Mouse (Mus musculus): ENCODE measurements around the gene Psen2.

Psen2 gene

DNA sequence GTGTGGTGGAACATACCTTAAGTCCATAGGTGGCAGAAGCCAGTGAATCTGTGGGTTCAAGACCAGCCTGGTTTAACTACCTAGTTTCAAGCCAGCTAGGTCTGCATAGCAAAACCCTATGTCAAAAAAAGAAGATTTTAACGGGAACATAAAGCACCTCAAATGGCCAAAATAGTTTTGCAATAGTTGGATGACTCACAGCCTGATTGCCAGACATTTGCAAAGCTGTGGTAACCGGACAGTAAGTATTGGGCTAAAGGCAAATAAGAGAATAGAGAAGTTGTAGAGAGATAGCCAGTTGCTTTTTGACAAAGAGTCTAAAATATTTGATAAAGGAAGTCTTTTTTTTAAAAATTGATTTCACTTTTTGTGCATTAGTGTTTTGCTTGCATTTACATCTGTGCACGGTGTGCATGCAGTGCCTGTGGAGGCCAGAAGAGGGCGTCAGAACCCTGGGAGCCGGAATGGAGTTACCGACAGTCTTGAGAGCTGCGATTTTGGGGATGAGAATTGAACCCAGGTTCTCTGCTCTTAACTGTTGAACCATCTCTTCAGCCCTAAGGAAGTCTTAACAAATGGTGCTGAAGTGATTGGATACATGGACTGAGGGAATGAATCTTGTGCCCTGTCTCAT is at the start of gene Psen2:
TSS of gene Psen2 (minus strand) at position 75 of the 634 bp plus-strand sequence.
- no peak for ATAC-seq (ENCODE audit: insufficient number of reproducible peaks, low FRiP score, low TSS enrichment)

DNA sequence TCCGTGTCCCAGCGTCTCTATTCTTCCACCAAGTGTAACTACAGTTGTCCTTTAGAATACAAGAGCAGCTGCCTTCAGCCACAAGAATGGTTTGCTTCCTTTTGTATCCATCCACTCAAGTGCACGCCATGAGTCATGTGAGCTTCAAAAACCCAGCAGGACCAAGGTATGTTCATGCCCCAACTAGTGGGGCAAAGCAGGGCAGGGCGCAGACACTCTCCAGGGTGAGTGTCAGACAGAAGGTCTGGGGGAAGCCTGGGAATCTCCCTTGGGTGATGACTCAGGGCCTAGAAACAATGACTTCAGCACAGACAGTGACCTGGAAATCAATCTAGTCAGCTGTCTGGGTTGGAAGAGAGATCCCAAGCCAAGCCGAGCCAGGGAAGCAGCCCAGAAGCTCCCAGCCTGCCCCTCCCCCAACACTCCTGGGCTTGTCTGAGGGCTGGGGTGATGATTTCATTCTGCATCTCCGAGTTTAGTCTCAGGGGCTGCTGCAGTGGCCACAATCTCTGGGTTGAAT is 49.6 kb upstream of the Psen2 start:
- peak; percentile 46; the same call in 1 of the 2 replicates for ATAC-seq (ENCODE audit: insufficient number of reproducible peaks, low FRiP score, low TSS enrichment)

DNA sequence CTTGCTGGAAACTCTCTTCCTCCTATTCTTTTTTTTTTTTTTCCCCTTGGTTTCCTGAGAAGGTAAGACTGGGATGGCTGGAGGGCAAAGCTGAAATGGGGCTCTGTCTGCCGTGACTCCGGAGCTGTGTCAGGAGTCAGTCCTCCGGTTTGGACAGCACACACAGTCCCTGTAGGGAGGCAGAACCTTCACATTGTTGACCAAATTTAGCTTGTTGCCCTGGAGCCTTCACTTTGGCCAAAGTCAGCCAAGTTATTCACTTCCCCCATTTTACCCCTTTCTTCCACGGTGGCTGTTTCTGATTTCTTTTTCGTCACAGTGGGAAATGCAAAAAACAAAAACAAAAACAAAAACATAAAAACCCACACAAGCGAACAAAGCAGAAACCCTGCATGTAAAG is 49.0 kb upstream of the Psen2 start:
- ATAC-seq (ENCODE audit: insufficient number of reproducible peaks, low FRiP score, low TSS enrichment) = no peak

GRCm38 (mm10) chr1:180308897-180309296 is 45.7 kb upstream of the Psen2 start:
- ATAC-seq (ENCODE audit: insufficient number of reproducible peaks, low FRiP score, low TSS enrichment) = no peak

DNA sequence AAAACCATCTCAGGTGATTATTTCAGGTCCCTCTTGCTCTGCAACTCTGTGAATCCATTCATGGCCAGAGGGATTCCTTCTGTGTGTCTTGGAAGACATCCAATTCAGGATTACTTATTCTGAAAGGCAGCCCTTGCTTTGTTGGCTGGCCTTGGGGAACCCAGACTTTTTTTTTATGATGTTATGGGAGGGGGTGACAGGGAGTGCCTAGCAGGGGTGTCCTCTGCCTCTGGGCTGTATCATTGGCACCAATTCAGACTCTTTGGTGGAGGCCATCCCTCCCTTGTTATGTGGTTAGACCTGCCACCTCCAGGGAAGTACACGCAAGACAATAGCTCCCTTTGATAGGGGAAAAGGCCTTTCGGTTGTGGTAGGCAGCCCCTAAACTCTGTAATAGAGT is 44.4 kb upstream of the Psen2 start:
- ATAC-seq (ENCODE audit: insufficient number of reproducible peaks, low FRiP score, low TSS enrichment) = no peak

GRCm38 (mm10) chr1:180306889-180307288 is 43.7 kb upstream of the Psen2 start:
- ATAC-seq (ENCODE audit: insufficient number of reproducible peaks, low FRiP score, low TSS enrichment) = no peak

DNA sequence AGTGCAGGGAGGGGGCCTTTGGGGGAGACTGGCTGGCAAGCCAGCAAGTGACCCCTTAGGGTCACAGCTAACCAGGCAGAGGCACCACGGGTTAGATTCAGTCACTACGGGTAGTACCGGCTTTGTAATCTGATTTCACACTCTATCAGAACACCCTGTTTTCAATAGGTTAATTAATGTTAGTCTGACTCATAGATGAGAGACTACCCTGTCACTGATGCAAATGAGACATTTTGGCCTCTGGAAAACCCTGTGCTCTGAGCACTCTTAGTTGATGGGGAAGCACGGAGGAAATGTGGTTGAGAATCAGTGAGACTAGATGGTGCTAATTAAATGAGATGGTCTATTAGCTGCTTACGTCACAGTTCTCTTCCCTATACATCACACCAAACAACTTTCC is 40.4 kb upstream of the Psen2 start:
- no peak for ATAC-seq (ENCODE audit: insufficient number of reproducible peaks, low FRiP score, low TSS enrichment)

DNA sequence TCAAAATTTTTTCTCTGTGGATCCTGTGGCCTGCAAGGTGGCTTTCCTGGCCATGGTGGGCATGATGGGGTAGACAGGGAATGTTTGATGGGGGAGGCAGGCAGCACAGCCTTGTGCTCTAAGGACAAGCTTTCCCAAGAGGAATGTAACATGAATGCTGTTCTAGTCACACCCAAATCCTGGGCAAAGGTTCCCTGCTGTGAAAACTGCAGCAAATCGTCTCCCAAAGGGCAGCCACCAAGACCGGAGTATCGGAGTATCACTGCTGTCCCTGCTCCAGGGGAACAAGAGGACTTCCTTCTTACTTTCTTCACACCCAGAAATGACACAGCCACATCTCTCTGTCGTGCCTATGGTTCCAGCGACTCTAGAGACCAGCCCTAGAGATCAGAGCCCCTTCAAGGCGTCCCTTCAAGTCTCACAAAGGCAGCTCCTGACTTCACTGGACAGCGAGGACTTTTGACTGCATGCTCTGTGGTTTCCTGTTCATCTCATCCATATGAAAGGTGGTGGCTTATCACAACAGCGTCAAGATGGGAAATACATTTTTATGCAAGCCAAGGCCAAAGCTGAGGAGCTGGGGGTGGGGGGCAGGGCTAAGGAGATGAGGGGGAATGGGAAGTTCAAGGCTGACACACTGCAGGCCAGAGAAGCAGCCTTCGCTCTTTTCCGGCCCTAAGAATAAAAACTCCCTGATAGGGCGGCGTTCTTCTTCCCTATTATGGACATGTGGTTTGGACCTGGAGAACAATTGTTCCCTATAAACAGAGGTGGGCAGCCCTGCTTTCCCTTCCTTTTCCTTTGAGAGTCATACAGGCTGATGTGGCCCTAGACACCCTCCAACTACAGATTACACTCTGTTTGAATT is 39.2 kb upstream of the Psen2 start:
- ATAC-seq (ENCODE audit: insufficient number of reproducible peaks, low FRiP score, low TSS enrichment) = no peak

DNA sequence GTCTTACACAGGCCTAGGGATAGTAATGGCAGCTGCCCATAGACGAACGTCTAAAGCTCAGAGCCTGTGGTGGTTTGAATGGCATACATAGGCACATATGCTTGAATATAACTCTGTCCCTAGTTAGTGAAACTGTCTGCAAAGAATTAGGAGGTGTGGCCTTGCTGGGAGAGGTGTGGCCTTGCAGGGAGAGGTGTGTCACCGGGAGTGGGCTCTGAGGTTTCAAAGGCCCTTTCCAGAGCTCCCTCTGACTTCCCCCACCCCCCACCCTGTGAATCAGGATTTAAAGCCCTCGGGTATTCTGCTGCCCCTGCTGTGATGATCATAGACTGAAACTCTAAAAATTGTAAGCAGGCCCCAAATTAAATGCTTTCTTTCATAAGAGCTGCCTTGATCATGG is 37.8 kb upstream of the Psen2 start:
- ATAC-seq (ENCODE audit: insufficient number of reproducible peaks, low FRiP score, low TSS enrichment) = no peak

DNA sequence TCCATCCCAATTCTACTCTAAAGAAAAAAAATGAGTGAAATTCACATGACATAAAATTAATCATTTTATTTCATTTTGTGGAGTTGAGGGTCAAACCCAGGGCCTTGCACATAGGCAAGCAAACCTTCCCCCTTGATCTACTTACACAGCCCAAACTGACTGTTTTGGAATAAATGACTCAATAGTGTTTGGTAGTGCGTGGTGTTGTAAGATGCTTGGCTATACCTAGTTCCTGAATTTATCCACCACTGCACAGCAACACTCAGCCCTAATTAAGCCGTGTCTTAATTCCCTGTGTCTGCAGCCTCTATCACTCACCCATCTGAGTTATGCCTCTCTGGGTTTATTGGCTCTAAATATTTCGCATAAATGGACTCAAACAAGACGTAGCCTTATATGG is 37.1 kb upstream of the Psen2 start:
- ATAC-seq (ENCODE audit: insufficient number of reproducible peaks, low FRiP score, low TSS enrichment) = no peak

- no peak for ATAC-seq (ENCODE audit: insufficient number of reproducible peaks, low FRiP score, low TSS enrichment)
These were observed 36.5 kb upstream of the Psen2 start for GRCm38 (mm10) chr1:180299697-180300096.

- no peak for ATAC-seq (ENCODE audit: insufficient number of reproducible peaks, low FRiP score, low TSS enrichment)
These were observed 32.9 kb upstream of the Psen2 start for GRCm38 (mm10) chr1:180296088-180296487.

DNA sequence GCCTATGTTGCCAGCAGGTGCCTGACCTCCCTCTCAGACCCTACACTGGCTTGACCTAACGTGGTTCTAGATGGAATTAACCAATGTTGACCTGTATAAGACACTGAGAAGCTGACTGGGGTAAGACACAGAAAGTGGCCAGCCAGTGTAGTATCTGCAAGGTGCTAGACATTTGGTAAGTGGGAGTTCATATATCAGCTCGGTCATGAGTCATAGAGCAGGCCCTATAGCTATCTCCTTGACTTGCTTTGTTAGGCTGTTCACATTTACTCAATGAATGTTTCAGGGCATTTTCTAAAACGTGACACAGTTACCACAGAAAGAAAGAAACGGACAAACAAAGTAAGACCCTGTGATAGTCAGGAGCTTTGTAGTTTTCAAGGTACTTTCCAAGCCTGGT is 27.1 kb upstream of the Psen2 start:
- no peak for ATAC-seq (ENCODE audit: insufficient number of reproducible peaks, low FRiP score, low TSS enrichment)

GRCm38 (mm10) chr1:180289788-180290187 is 26.6 kb upstream of the Psen2 start:
- ATAC-seq (ENCODE audit: insufficient number of reproducible peaks, low FRiP score, low TSS enrichment) = no peak

DNA sequence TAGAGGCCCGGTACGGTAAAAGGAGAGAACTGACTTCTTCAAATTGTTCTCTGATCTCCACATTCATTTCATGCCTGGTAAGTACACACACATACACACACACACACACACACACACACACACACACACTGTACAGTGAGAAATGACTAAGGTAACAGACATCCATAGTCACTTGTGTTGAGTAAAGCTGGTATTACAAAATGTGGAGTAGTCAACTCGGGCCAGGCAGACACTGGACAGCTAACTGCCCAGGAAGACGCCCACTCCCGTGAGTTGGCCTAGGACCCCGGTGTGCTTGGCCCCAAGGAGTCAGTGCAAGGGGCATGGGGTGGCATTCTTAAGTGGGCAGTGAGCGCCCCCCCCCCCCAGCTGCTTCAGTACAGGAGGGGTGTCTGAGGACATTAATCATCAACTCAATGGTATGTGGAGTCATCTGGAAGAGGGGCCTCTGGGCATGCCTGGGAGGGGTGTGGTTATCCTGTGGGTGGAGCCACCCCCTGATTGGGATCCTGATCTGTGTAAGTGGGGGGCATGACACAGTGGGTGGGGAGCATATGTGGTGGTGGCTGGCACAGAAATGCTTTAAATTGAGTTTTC is 25.7 kb upstream of the Psen2 start:
- ATAC-seq (ENCODE audit: insufficient number of reproducible peaks, low FRiP score, low TSS enrichment) = no peak

GRCm38 (mm10) chr1:180288227-180288626 is 25.0 kb upstream of the Psen2 start:
- no peak for ATAC-seq (ENCODE audit: insufficient number of reproducible peaks, low FRiP score, low TSS enrichment)

- no peak for ATAC-seq (ENCODE audit: insufficient number of reproducible peaks, low FRiP score, low TSS enrichment)
These were observed 23.0 kb upstream of the Psen2 start for GRCm38 (mm10) chr1:180286081-180286831.

- no peak for ATAC-seq (ENCODE audit: insufficient number of reproducible peaks, low FRiP score, low TSS enrichment)
These were observed 20.9 kb upstream of the Psen2 start for GRCm38 (mm10) chr1:180283813-180284768.

DNA sequence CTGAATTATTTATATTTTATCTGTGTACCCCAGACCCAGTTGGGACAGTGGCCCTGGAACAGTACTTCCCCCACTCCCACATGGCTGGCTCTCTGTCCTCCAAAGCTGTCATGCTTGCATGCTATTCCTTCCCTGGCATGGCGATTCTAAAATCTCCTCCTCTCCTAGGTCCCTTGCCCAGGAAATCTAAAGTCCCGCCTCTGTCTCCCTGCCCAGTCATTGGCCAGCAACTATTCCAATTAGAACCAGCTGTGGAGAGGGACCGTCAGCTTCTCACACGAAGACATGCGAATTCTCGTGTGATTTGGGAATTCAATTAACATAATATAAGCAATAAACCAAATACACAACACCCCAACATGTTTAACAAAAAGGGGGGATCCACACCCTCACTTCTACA is 19.3 kb upstream of the Psen2 start:
- no peak for ATAC-seq (ENCODE audit: insufficient number of reproducible peaks, low FRiP score, low TSS enrichment)
